Mouse (Mus musculus) kidney, postnatal 0 days (tissue): ENCODE results near the gene Smim14. TPM values are rescaled to one million over a fixed set of nuclear protein-coding genes. Genes with fewer than 3 reads are reported as not detected.
A peak's percentile ranks its signal among the peaks of the same experiment; 100 is the strongest.

ENCODE experiments used
- ATAC-seq: fragments of 200-750 bp; cut with Nextera tagmentation; replicated peaks from 2 replicates; pipeline ENCODE4 v1.8.0; 2017; ENCODE audit warnings: low read depth, moderate number of reproducible peaks, moderate TSS enrichment, moderate library complexity; ENCODE audit not compliant: low FRiP score
- DNase-seq: peaks from one replicate; pipeline ENCODE4 v3.0.0-alpha.2; 2016; ENCODE audit warnings: low spot score
- H3K27ac ChIP-seq: fragments of 300-500 bp; sonication (generic); 2 replicates; pipeline ENCODE4 v1.5.1; 2014; ENCODE audit warnings: mild to moderate bottlenecking
- H3K27me3 ChIP-seq: fragments of 300-500 bp; sonication (generic); 2 replicates; pipeline ENCODE4 v1.6.1; 2014; ENCODE audit warnings: low read length, mixed read lengths; ENCODE audit not compliant: insufficient read depth
- H3K36me3 ChIP-seq: fragments of 300-500 bp; sonication (generic); 2 replicates; pipeline ENCODE4 v1.6.1; 2014; ENCODE audit warnings: low read length, mixed read lengths; ENCODE audit not compliant: insufficient read depth
- H3K4me1 ChIP-seq: fragments of 300-500 bp; sonication (generic); replicated peaks from 2 replicates; pipeline ENCODE4 v1.6.1; 2014; ENCODE audit warnings: antibody characterized with exemption, low read length, mixed read lengths; ENCODE audit not compliant: insufficient read depth
- H3K4me2 ChIP-seq: fragments of 300-500 bp; sonication (generic); 2 replicates; pipeline ENCODE4 v1.6.1; 2014; ENCODE audit warnings: mild to moderate bottlenecking, low read length, moderate library complexity, mixed read lengths
- H3K4me3 ChIP-seq: fragments of 300-500 bp; sonication (generic); replicated peaks from 2 replicates; pipeline ENCODE4 v1.5.1; 2014; ENCODE audit warnings: low read depth, low read length
- H3K9ac ChIP-seq: fragments of 300-500 bp; sonication (generic); 2 replicates; pipeline ENCODE4 v1.6.1; 2014; ENCODE audit warnings: low read depth, low read length
- H3K9me3 ChIP-seq: fragments of 300-500 bp; sonication (generic); replicated peaks from 2 replicates; pipeline ENCODE4 v1.6.1; 2016; ENCODE audit warnings: low read length, inconsistent platforms, mixed read lengths
- CTCF ChIP-seq: IDR thresholded peaks from 2 replicates; pipeline ENCODE4 v1.5.1; 2016; ENCODE audit warnings: antibody characterized with exemption, low read depth, mild to moderate bottlenecking, moderate library complexity
- WGBS: fragments of 180-500 bp; shearing (Covaris S2); extraction: QIAGEN DNeasy Blood & Tissue Kit; methylation state at CpG from one replicate; pipeline ENCODE4 v1.1.7; 2014; 5-methylcytosine and 5-hydroxymethylcytosine counted together
- polyA plus RNA-seq: library from polyadenylated mRNA; unstranded; fragments of >200 nt; fragmentation: Nextera tagmentation; extraction: Ambion mirVana; gene quantifications from 2 replicates; pipeline ENCODE4 v1.2.1, GENCODE M21; 2015

Gene Smim14
- polyA plus RNA-seq, 1 experiment from 2014 or later, result 199 TPM

GRCm38 (mm10) chr5:65420822-65421221 is 116.2 kb downstream of the Smim14 start:
- no peaks in the 10 kb centered on the region for H3K27me3 ChIP-seq
- H3K9ac ChIP-seq, result no peak overlapping the region
- no peak overlapping the region for H3K4me3 ChIP-seq
- H3K36me3 ChIP-seq, result peaks cover 22% of the 10 kb centered on the region; the same call in 1 of the 2 replicates
- peaks cover 5% of the 10 kb centered on the region; the same call in 1 of the 2 replicates for H3K4me1 ChIP-seq
- H3K4me2 ChIP-seq, result no peak overlapping the region
- ATAC-seq, result no peak
- H3K27ac ChIP-seq, result no peak overlapping the region; the same call in 1 of the 2 replicates
- 21% methylated on average over 6 of the region's 6 CpGs for WGBS
- no peak for TF ChIP-seq CTCF
- no peak for DNase-seq
- H3K9me3 ChIP-seq, result no peaks in the 10 kb centered on the region

- no peak overlapping the region for H3K27ac ChIP-seq
- H3K9me3 ChIP-seq, result no peaks in the 10 kb centered on the region
- no peaks in the 10 kb centered on the region for H3K27me3 ChIP-seq
- no peak overlapping the region for H3K4me3 ChIP-seq
- DNase-seq (no peak), ATAC-seq (no peak)
- WGBS, result 81% methylated on average over 10 of the region's 10 CpGs
- H3K9ac ChIP-seq, result no peak overlapping the region
- no peak overlapping the region for H3K4me2 ChIP-seq
- H3K4me1 ChIP-seq, result peaks cover 8% of the 10 kb centered on the region; the same call in 1 of the 2 replicates
- no peak for TF ChIP-seq CTCF
- peaks cover 22% of the 10 kb centered on the region; the same call in 1 of the 2 replicates for H3K36me3 ChIP-seq
These were observed 117.8 kb downstream of the Smim14 start for GRCm38 (mm10) chr5:65419136-65419535.

GRCm38 (mm10) chr5:65415653-65416458 is 121.1 kb downstream of the Smim14 start:
- ATAC-seq (0 out of 2 replicates have a peak, but pooled peaks have one; percentile 16), DNase-seq (peak; percentile 83)
- peaks cover 29% of the 10 kb centered on the region for H3K36me3 ChIP-seq
- H3K4me3 ChIP-seq, result no peak overlapping the region
- TF ChIP-seq CTCF, result peak; percentile 38
- H3K4me1 ChIP-seq, result peaks cover 8% of the 10 kb centered on the region; the same call in 1 of the 2 replicates
- H3K27ac ChIP-seq, result peak overlapping the region; percentile 76
- H3K27me3 ChIP-seq, result no peaks in the 10 kb centered on the region
- peak overlapping the region; percentile 8; the same call in 1 of the 2 replicates for H3K4me2 ChIP-seq
- WGBS, result 23% methylated on average over 26 of the region's 26 CpGs
- peak overlapping the region; percentile 48; the same call in 1 of the 2 replicates for H3K9ac ChIP-seq
- no peaks in the 10 kb centered on the region for H3K9me3 ChIP-seq

- H3K9me3 ChIP-seq, result no peaks in the 10 kb centered on the region
- TF ChIP-seq CTCF, result no peak
- H3K27ac ChIP-seq, result no peak overlapping the region
- no peaks in the 10 kb centered on the region for H3K4me1 ChIP-seq
- no peak overlapping the region for H3K9ac ChIP-seq
- no peaks in the 10 kb centered on the region for H3K27me3 ChIP-seq
- H3K4me3 ChIP-seq, result no peak overlapping the region
- 69% methylated on average over 12 of the region's 12 CpGs for WGBS
- H3K4me2 ChIP-seq, result no peak overlapping the region
- DNase-seq (no peak), ATAC-seq (no peak)
- H3K36me3 ChIP-seq, result peaks cover 34% of the 10 kb centered on the region
These were observed 129.0 kb downstream of the Smim14 start for GRCm38 (mm10) chr5:65407989-65408388.

GRCm38 (mm10) chr5:65401251-65401994 is 135.6 kb downstream of the Smim14 start:
- 24% methylated on average over 2 of the region's 2 CpGs for WGBS
- peaks cover 42% of the 10 kb centered on the region for H3K36me3 ChIP-seq

More at GRCm38 (mm10) chr5:65401251-65401994, 135.6 kb downstream of the Smim14 start:
- ATAC-seq (peak; percentile 71; the same call in 1 of the 2 replicates), DNase-seq (peak; percentile 91)
- H3K27ac ChIP-seq, result no peak overlapping the region
- H3K4me1 ChIP-seq, result no peaks in the 10 kb centered on the region
- H3K9ac ChIP-seq, result no peak overlapping the region
- no peak overlapping the region for H3K4me3 ChIP-seq
- no peaks in the 10 kb centered on the region for H3K9me3 ChIP-seq
- H3K27me3 ChIP-seq, result no peaks in the 10 kb centered on the region
- TF ChIP-seq CTCF, result peak; percentile 99
- H3K4me2 ChIP-seq, result no peak overlapping the region

Other genes starting within 250 kb of the Smim14 start
- gene Rfc1, start 201.5 kb downstream of the Smim14 start, polyA plus RNA-seq, result 69.1 and 74.3 TPM in 2 replicates
- 0.05 and 0.12 TPM in 2 replicates for gene Klb, start 188.9 kb downstream of the Smim14 start, polyA plus RNA-seq
- gene Rpl9, start 145.7 kb downstream of the Smim14 start, polyA plus RNA-seq, result 1,132 and 1,215 TPM in 2 replicates
- 66.7 and 67.3 TPM in 2 replicates for gene Lias, start 145.7 kb downstream of the Smim14 start, polyA plus RNA-seq
- gene Ugdh, start 101.2 kb downstream of the Smim14 start, polyA plus RNA-seq, result 94.5 and 103 TPM in 2 replicates
- 0.96 TPM in 1 of 2 replicates, not detected in the other for gene Gm43552, start 44.4 kb downstream of the Smim14 start, polyA plus RNA-seq
- 146 and 152 TPM in 2 replicates for gene Ube2k, start within 50 bp of the Smim14 start, polyA plus RNA-seq
- gene Pds5a, start 161.1 kb upstream of the Smim14 start, polyA plus RNA-seq, result 35.2 and 37.8 TPM in 2 replicates
- gene N4bp2, start 226.3 kb upstream of the Smim14 start, polyA plus RNA-seq, result 14.9 and 15.8 TPM in 2 replicates